Mouse (Mus musculus): ENCODE data around the gene Cavin1.

DNA sequence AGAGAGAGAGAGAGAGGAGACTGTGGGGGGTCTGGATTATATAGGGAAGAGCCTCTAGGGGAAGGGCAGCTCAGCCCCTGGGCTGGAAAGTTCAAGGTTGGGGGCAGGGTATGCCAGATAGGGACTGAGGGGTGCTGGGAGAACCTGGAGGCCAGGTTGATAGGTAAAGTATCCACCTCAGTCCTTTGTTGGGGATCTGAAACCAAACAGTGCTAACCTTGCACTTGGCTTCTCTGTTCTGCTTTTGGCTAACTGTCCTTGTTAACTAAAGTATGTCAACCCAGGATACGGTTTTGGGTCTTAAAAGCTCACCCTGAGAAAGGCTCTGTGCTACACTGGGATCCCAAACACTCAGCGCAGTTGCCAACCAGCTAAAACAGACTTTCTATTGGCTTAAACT, 19.0 kb upstream of the Cavin1 start:
- no peak for TF ChIP-seq CHD2 (IDR thresholded peaks at IDR 0.05; ENCODE audit: low read depth, low read length)
- no peak for TF ChIP-seq MAFK (IDR thresholded peaks at IDR 0.05; ENCODE audit: insufficient read depth, low read depth, low read length)
- no peak for TF ChIP-seq ZC3H11A (IDR thresholded peaks at IDR 0.05; ENCODE audit: borderline replicate concordance, low read depth, low read length)
